Comparison of ENCODE assay signal across 23 mouse cellular contexts in the genomic region with DNA sequence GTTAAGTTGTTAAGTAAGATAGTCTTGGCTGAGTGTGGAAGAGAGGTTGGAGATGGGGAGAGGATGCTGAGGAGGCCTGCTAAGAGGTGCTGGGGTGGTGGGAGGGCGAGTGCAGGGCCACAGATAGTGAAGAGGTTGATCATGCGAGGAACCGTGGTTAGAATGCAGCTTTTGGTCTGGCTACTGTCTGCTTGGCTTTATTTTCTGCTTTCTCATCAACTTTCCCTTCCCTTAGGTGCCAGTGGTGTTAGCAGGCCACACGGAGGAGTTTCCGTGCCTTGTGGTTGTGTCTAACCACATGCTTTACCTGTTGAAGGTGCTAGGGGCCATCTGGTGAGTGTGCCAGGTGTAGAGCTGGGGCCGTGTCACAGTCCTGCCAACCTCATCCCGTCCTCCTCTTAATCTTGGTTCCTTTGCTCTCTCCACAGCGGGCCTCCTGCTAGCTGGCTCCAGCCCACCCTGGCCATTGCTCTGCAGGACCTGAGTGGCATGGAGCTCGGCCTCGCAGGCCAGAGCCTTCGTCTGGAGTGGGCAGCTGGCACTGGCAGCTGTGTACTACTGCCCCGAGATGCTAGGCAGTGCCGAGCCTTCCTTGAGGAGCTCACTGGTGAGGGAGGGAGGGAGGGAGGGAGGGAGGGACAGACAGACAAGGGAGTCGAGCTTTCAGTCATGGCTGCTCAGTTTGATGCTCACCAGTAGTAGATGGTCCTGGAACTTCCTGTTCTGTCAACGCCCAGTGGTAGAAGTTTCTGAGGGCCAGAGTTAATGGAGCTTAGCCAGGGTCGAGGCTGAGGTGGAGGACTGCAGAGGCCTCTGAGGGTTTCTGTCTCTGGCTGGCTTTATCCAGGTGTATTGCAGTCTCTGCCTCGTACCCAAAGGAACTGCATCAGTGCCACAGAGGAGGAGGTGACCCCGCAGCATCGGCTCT. TPM values are rescaled to one million over a fixed set of nuclear protein-coding genes. Genes with fewer than 3 reads are reported as not detected.
DNase-seq lines count a peak whose midpoint lies in the region; ATAC-seq and TF ChIP-seq lines count a peak whose summit lies in the region.
"Had no signal": no experiment of that assay in that cellular context is flagged by ENCODE, and none has a peak within 500 bp of the region (broad histone marks: within the 10 kb centered on the region; RNA-seq: fewer than 3 reads in every experiment).

No protein-coding gene starts in this region.

- no peaks in the 10 kb centered on the region for H3K4me1 ChIP-seq in embryonic facial prominence, embryonic 14.5 days (ENCODE audit: control insufficient read depth, insufficient read depth, low read length)
- H3K4me1 ChIP-seq in embryonic facial prominence, embryonic 10.5 days, result no peaks in the 10 kb centered on the region
- peaks cover 16% of the 10 kb centered on the region for H3K4me1 ChIP-seq in kidney, embryonic 16.5 days (ENCODE audit: insufficient read depth, low read length)
- no peaks in the 10 kb centered on the region for H3K4me1 ChIP-seq in kidney, adult 2 months (ENCODE audit: control insufficient read depth, insufficient read depth, low read length)
- H3K4me1 ChIP-seq in testis, adult 2 months (ENCODE audit: control insufficient read depth, insufficient read depth, low read length), result no peaks in the 10 kb centered on the region
- H3K4me1 ChIP-seq in hindbrain, embryonic 14.5 days (replicated peaks; ENCODE audit: control insufficient read depth, insufficient read depth, low read length), result no peaks in the 10 kb centered on the region
- H3K4me1 ChIP-seq: forebrain, embryonic 10.5 days; hindbrain, embryonic 12.5 days had no signal

- H3K27me3 ChIP-seq in embryonic facial prominence, embryonic 14.5 days (replicated peaks; ENCODE audit: control insufficient read depth, insufficient read depth, low read length), result no peaks in the 10 kb centered on the region
- no peaks in the 10 kb centered on the region for H3K27me3 ChIP-seq in embryonic facial prominence, embryonic 10.5 days (replicated peaks; ENCODE audit: low read depth, poor library complexity, severe bottlenecking)
- H3K27me3 ChIP-seq in kidney, embryonic 16.5 days (ENCODE audit: insufficient read depth, low read length), result no peaks in the 10 kb centered on the region
- H3K27me3 ChIP-seq in kidney, adult 2 months (replicated peaks; ENCODE audit: control insufficient read depth, insufficient read depth, low read length), result no peaks in the 10 kb centered on the region
- no peaks in the 10 kb centered on the region for H3K27me3 ChIP-seq in testis, adult 2 months (ENCODE audit: control insufficient read depth, insufficient read depth, low read length)
- no peaks in the 10 kb centered on the region for H3K27me3 ChIP-seq in hindbrain, embryonic 14.5 days (ENCODE audit: control insufficient read depth, insufficient read depth, low read length)
- H3K27me3 ChIP-seq: embryonic facial prominence, embryonic 15.5 days; hindbrain, embryonic 12.5 days; Patski had no signal

- H3K9ac ChIP-seq in embryonic facial prominence, embryonic 14.5 days (ENCODE audit: low read depth, low read length), result peak overlapping the region; percentile 14; the same call in 1 of the 2 replicates
- H3K9ac ChIP-seq in kidney, embryonic 16.5 days (replicated peaks; ENCODE audit: low read length), result no peak overlapping the region
- no peak overlapping the region for H3K9ac ChIP-seq in hindbrain, embryonic 14.5 days
- H3K9ac ChIP-seq: embryonic facial prominence, embryonic 15.5 days; hindbrain, embryonic 12.5 days had no signal

- H3K9me3 ChIP-seq in embryonic facial prominence, embryonic 14.5 days (ENCODE audit: control insufficient read depth, low read length), result no peaks in the 10 kb centered on the region
- no peaks in the 10 kb centered on the region for H3K9me3 ChIP-seq in embryonic facial prominence, embryonic 10.5 days
- H3K9me3 ChIP-seq in kidney, embryonic 16.5 days (ENCODE audit: low read length), result no peaks in the 10 kb centered on the region
- H3K9me3 ChIP-seq in hindbrain, embryonic 14.5 days (ENCODE audit: control insufficient read depth, low read length), result no peaks in the 10 kb centered on the region
- H3K9me3 ChIP-seq: embryonic facial prominence, embryonic 15.5 days; forebrain, embryonic 10.5 days; hindbrain, embryonic 12.5 days had no signal

- DNase-seq in embryonic facial prominence, embryonic 14.5 days (ENCODE audit: low spot score), result no peak
- no peak for DNase-seq in embryonic facial prominence, embryonic 10.5 days (ENCODE audit: low spot score)
- no peak for DNase-seq in kidney, adult 2 months
- DNase-seq in testis, postnatal 10 days (ENCODE audit: low spot score), result no peak
- no peak for DNase-seq in hindbrain, embryonic 14.5 days (ENCODE audit: low spot score)
- DNase-seq: adrenal gland, postnatal 14 days; cerebellum, adult 11-12 months; cerebellum, adult 9-10 months; cerebellum, postnatal 36 days; gastrocnemius, adult 2 months; gastrocnemius, postnatal 25 days; heart, postnatal 10 days; heart, postnatal 4 days had no signal

- no peak overlapping the region for H3K4me3 ChIP-seq in embryonic facial prominence, embryonic 14.5 days (ENCODE audit: low read depth, low read length)
- no peak overlapping the region for H3K4me3 ChIP-seq in embryonic facial prominence, embryonic 10.5 days
- H3K4me3 ChIP-seq in kidney, embryonic 16.5 days (ENCODE audit: low read length), result no peak overlapping the region
- no peak overlapping the region for H3K4me3 ChIP-seq in kidney, adult 2 months (ENCODE audit: insufficient read depth, low read depth, low read length)
- no peak overlapping the region for H3K4me3 ChIP-seq in testis, adult 2 months (ENCODE audit: control insufficient read depth, low read depth, low read length)
- H3K4me3 ChIP-seq in hindbrain, embryonic 14.5 days (replicated peaks; ENCODE audit: low read length), result no peak overlapping the region
- H3K4me3 ChIP-seq: embryonic facial prominence, embryonic 15.5 days; erythroblast, embryonic 14.5 days; forebrain, embryonic 10.5 days; gastrocnemius, adult 2 months; hindbrain, embryonic 12.5 days had no signal

- H3K4me2 ChIP-seq in embryonic facial prominence, embryonic 14.5 days (ENCODE audit: low read depth, low read length), result no peak overlapping the region
- no peak overlapping the region for H3K4me2 ChIP-seq in kidney, embryonic 16.5 days (replicated peaks; ENCODE audit: low read depth, low read length)
- H3K4me2 ChIP-seq in hindbrain, embryonic 14.5 days (replicated peaks), result no peak overlapping the region
- H3K4me2 ChIP-seq: embryonic facial prominence, embryonic 15.5 days; hindbrain, embryonic 12.5 days had no signal

- peaks cover 69% of the 10 kb centered on the region for H3K36me3 ChIP-seq in embryonic facial prominence, embryonic 14.5 days (ENCODE audit: control insufficient read depth, insufficient read depth, low read length)
- H3K36me3 ChIP-seq in embryonic facial prominence, embryonic 10.5 days (replicated peaks), result peaks cover 79% of the 10 kb centered on the region
- H3K36me3 ChIP-seq in kidney, embryonic 16.5 days (ENCODE audit: insufficient read depth, low read length), result peaks cover 52% of the 10 kb centered on the region
- 0 out of 2 replicates have a peak, but pooled peaks cover 2% of the 10 kb centered on the region for H3K36me3 ChIP-seq in kidney, adult 2 months (ENCODE audit: control insufficient read depth, insufficient read depth, low read length)
- peaks cover 1% of the 10 kb centered on the region for H3K36me3 ChIP-seq in testis, adult 2 months (ENCODE audit: control insufficient read depth, insufficient read depth, low read length)
- peaks cover 72% of the 10 kb centered on the region for H3K36me3 ChIP-seq in hindbrain, embryonic 14.5 days (replicated peaks; ENCODE audit: control insufficient read depth, insufficient read depth)

- H3K27ac ChIP-seq in embryonic facial prominence, embryonic 14.5 days (replicated peaks; ENCODE audit: low read depth, low read length), result no peak overlapping the region
- H3K27ac ChIP-seq in embryonic facial prominence, embryonic 10.5 days (replicated peaks), result no peak overlapping the region
- no peak overlapping the region for H3K27ac ChIP-seq in kidney, embryonic 16.5 days (ENCODE audit: low read length)
- no peak overlapping the region for H3K27ac ChIP-seq in kidney, adult 2 months (ENCODE audit: insufficient read depth, low read depth, low read length)
- no peak overlapping the region for H3K27ac ChIP-seq in testis, adult 2 months (ENCODE audit: control insufficient read depth, insufficient read depth, low read depth, low read length)
- H3K27ac ChIP-seq in hindbrain, embryonic 14.5 days, result no peak overlapping the region
- H3K27ac ChIP-seq: embryonic facial prominence, embryonic 15.5 days; forebrain, embryonic 10.5 days; gastrocnemius, adult 2 months; hindbrain, embryonic 12.5 days; hindbrain, postnatal 0 days had no signal

- WGBS in embryonic facial prominence, embryonic 14.5 days, result 86% methylated on average over 19 of the region's 19 CpGs
- 89% methylated on average over 19 of the region's 19 CpGs for WGBS in embryonic facial prominence, embryonic 10.5 days
- WGBS in kidney, embryonic 16.5 days, result 67% methylated on average over 19 of the region's 19 CpGs
- 73% methylated on average over 19 of the region's 19 CpGs for WGBS in kidney, adult 2 months
- 92% methylated on average over 19 of the region's 19 CpGs for WGBS in hindbrain, embryonic 14.5 days

- TF ChIP-seq POLR2A in kidney, adult 2 months (IDR thresholded peaks at IDR 0.05; ENCODE audit: low read depth, low read length), result no peak
- no peak for TF ChIP-seq POLR2A in testis, adult 2 months (IDR thresholded peaks at IDR 0.05; ENCODE audit: control insufficient read depth, low read depth, low read length)

- no peak for ATAC-seq in embryonic facial prominence, embryonic 14.5 days (ENCODE audit: low read depth)
- ATAC-seq in kidney, embryonic 16.5 days (ENCODE audit: low FRiP score, low TSS enrichment), result peak; percentile 35; the same call in 1 of the 2 replicates
- no peak for ATAC-seq in hindbrain, embryonic 14.5 days (ENCODE audit: low FRiP score)
- ATAC-seq: activated CD4-positive, CD25-positive, alpha-beta regulatory T cell, adult 4 months; forebrain, embryonic 14.5 days; hindbrain, postnatal 0 days; Patski had no signal

- no peak for TF ChIP-seq CTCF in kidney, adult 2 months (conservative IDR thresholded peaks at IDR 0.05; ENCODE audit: insufficient read depth, insufficient read length, low read depth, low read length)
- 0 out of 2 replicates have a peak, but pooled peaks have one; percentile 4 for TF ChIP-seq CTCF in testis, adult 2 months (IDR thresholded peaks at IDR 0.05; ENCODE audit: control insufficient read depth, insufficient read depth, insufficient replicate concordance, low read depth, low read length)

RNA-seq across cellular contexts. Expression of a gene that starts 12.3 kb away (rescaled TPM):
- 13.1 and 15.3 TPM in 2 replicates for polyA plus RNA-seq in embryonic facial prominence, embryonic 14.5 days (2014; fragmentation: Nextera tagmentation; extraction: Ambion mirVana)
- polyA plus RNA-seq in embryonic facial prominence, embryonic 10.5 days (2016; fragmentation: Nextera tagmentation; extraction: Ambion mirVana), result 31.7 and 33.4 TPM in 2 replicates
- 28.8 and 30.6 TPM in 2 replicates for polyA plus RNA-seq in kidney, embryonic 16.5 days (2015; fragmentation: Nextera tagmentation; extraction: Ambion mirVana)
- 15.5 and 21.0 TPM in 2 replicates for polyA plus RNA-seq in kidney, adult 2 months (2012; rRNA removed)
- polyA plus RNA-seq in testis, adult 2 months (2012; rRNA removed), result 22.4 and 24.2 TPM in 2 replicates
- polyA plus RNA-seq in hindbrain, embryonic 14.5 days (2014; fragmentation: Nextera tagmentation; extraction: Ambion mirVana), result 14.0 and 17.9 TPM in 2 replicates

RNA-seq across cellular contexts. Expression of a gene that starts 12.5 kb away (rescaled TPM):
- 12.0 and 18.5 TPM in 2 replicates for polyA plus RNA-seq in embryonic facial prominence, embryonic 14.5 days (2014; fragmentation: Nextera tagmentation; extraction: Ambion mirVana)
- polyA plus RNA-seq in embryonic facial prominence, embryonic 10.5 days (2016; fragmentation: Nextera tagmentation; extraction: Ambion mirVana), result 15.7 and 18.0 TPM in 2 replicates
- 24.5 and 24.9 TPM in 2 replicates for polyA plus RNA-seq in kidney, embryonic 16.5 days (2015; fragmentation: Nextera tagmentation; extraction: Ambion mirVana)
- polyA plus RNA-seq in kidney, adult 2 months (2012; rRNA removed), result 14.2 and 28.7 TPM in 2 replicates
- 19.2 and 20.6 TPM in 2 replicates for polyA plus RNA-seq in testis, adult 2 months (2012; rRNA removed)
- 43.0 and 50.1 TPM in 2 replicates for polyA plus RNA-seq in hindbrain, embryonic 14.5 days (2014; fragmentation: Nextera tagmentation; extraction: Ambion mirVana)
- polyA plus RNA-seq: erythroblast, embryonic 14.5 days had no signal

RNA-seq across cellular contexts. Expression of a gene that starts 26.7 kb away (rescaled TPM):
- polyA plus RNA-seq in embryonic facial prominence, embryonic 14.5 days (2014; fragmentation: Nextera tagmentation; extraction: Ambion mirVana), result 5.9 and 9.7 TPM in 2 replicates
- polyA plus RNA-seq in embryonic facial prominence, embryonic 10.5 days (2016; fragmentation: Nextera tagmentation; extraction: Ambion mirVana), result 2.3 and 3.1 TPM in 2 replicates
- 7.8 and 10.7 TPM in 2 replicates for polyA plus RNA-seq in kidney, embryonic 16.5 days (2015; fragmentation: Nextera tagmentation; extraction: Ambion mirVana)
- 3.9 and 6.5 TPM in 2 replicates for polyA plus RNA-seq in kidney, adult 2 months (2012; rRNA removed)
- polyA plus RNA-seq in testis, adult 2 months (2012; rRNA removed), result 160 and 210 TPM in 2 replicates
- polyA plus RNA-seq in hindbrain, embryonic 14.5 days (2014; fragmentation: Nextera tagmentation; extraction: Ambion mirVana), result 9.7 and 9.9 TPM in 2 replicates
- polyA plus RNA-seq: activated CD4-positive, CD25-positive, alpha-beta regulatory T cell, adult 4 months; erythroblast, embryonic 14.5 days had no signal

RNA-seq across cellular contexts. Expression of a gene that starts 27.3 kb away (rescaled TPM):
- polyA plus RNA-seq in embryonic facial prominence, embryonic 14.5 days (2014; fragmentation: Nextera tagmentation; extraction: Ambion mirVana), result 98.7 and 102 TPM in 2 replicates
- 57.9 and 63.0 TPM in 2 replicates for polyA plus RNA-seq in embryonic facial prominence, embryonic 10.5 days (2016; fragmentation: Nextera tagmentation; extraction: Ambion mirVana)
- polyA plus RNA-seq in kidney, embryonic 16.5 days (2015; fragmentation: Nextera tagmentation; extraction: Ambion mirVana), result 55.7 and 60.9 TPM in 2 replicates
- 6.4 and 8.9 TPM in 2 replicates for polyA plus RNA-seq in kidney, adult 2 months (2012; rRNA removed)
- polyA plus RNA-seq in testis, adult 2 months (2012; rRNA removed), result 46.0 and 47.0 TPM in 2 replicates
- 22.6 and 25.9 TPM in 2 replicates for polyA plus RNA-seq in hindbrain, embryonic 14.5 days (2014; fragmentation: Nextera tagmentation; extraction: Ambion mirVana)
- polyA plus RNA-seq: activated CD4-positive, CD25-positive, alpha-beta regulatory T cell, adult 4 months had no signal

RNA-seq across cellular contexts. Expression of a gene that starts 54.3 kb away (rescaled TPM):
- 1.3 and 1.6 TPM in 2 replicates for polyA plus RNA-seq in embryonic facial prominence, embryonic 14.5 days (2014; fragmentation: Nextera tagmentation; extraction: Ambion mirVana)
- polyA plus RNA-seq in embryonic facial prominence, embryonic 10.5 days (2016; fragmentation: Nextera tagmentation; extraction: Ambion mirVana), result 3.3 and 3.5 TPM in 2 replicates
- polyA plus RNA-seq in kidney, embryonic 16.5 days (2015; fragmentation: Nextera tagmentation; extraction: Ambion mirVana), result 0.77 and 0.99 TPM in 2 replicates
- polyA plus RNA-seq in kidney, adult 2 months (2012; rRNA removed), result 1.3 and 1.8 TPM in 2 replicates
- 7.2 and 8.9 TPM in 2 replicates for polyA plus RNA-seq in testis, adult 2 months (2012; rRNA removed)
- polyA plus RNA-seq in hindbrain, embryonic 14.5 days (2014; fragmentation: Nextera tagmentation; extraction: Ambion mirVana), result 37.5 and 40.3 TPM in 2 replicates

Comparison
In these comparisons a context has a peak if more than half of its experiments do, and no peak if none do; other contexts are left out.
1. RNA of a gene that starts 26.7 kb away (polyA plus RNA-seq): 160 to 210 TPM in testis, adult 2 months; 7.8 to 10.7 TPM in kidney, embryonic 16.5 days, 9.7 to 9.9 TPM in hindbrain, embryonic 14.5 days, 5.9 to 9.7 TPM in embryonic facial prominence, embryonic 14.5 days, 3.9 to 6.5 TPM in kidney, adult 2 months and 2.3 to 3.1 TPM in embryonic facial prominence, embryonic 10.5 days; every median in the first group is over 10 times any median in the second.